Mouse (Mus musculus): ENCODE results near the gene Ing4.
A peak's percentile ranks its signal among the peaks of the same experiment; 100 is the strongest.

Gene Ing4

GRCm38 (mm10) chr6:125041047-125041446 lies 1.5 kb downstream of the Ing4 start:
- DNase-seq (ENCODE audit: low read depth), result peak; percentile 94

GRCm38 (mm10) chr6:125042081-125042480 lies 2.5 kb downstream of the Ing4 start:
- DNase-seq (ENCODE audit: low read depth), result no peak

- DNase-seq (ENCODE audit: low read depth), result peak; percentile 88
Observed at GRCm38 (mm10) chr6:125046691-125047090, 7.1 kb downstream of the Ing4 start.

GRCm38 (mm10) chr6:125049678-125050077 lies 10.1 kb downstream of the Ing4 start, which contains the start of gene Acrbp:
Gene Acrbp (plus strand): TSS chr6:125049689.
- DNase-seq (ENCODE audit: low read depth), result no peak

GRCm38 (mm10) chr6:125051237-125051636 lies 11.7 kb downstream of the Ing4 start:
- DNase-seq (ENCODE audit: low read depth), result peak; percentile 47

GRCm38 (mm10) chr6:125061493-125061892 lies 21.9 kb downstream of the Ing4 start:
- DNase-seq (ENCODE audit: low read depth), result no peak

- no peak for DNase-seq (ENCODE audit: low read depth)
Observed at GRCm38 (mm10) chr6:125062511-125062910, 23.0 kb downstream of the Ing4 start.

- no peak for DNase-seq (ENCODE audit: low read depth)
Observed at GRCm38 (mm10) chr6:125063906-125064305, 24.3 kb downstream of the Ing4 start.

GRCm38 (mm10) chr6:125065223-125065622 lies 25.7 kb downstream of the Ing4 start:
- DNase-seq (ENCODE audit: low read depth), result peak; percentile 38

GRCm38 (mm10) chr6:125067571-125067995 lies 28.0 kb downstream of the Ing4 start, which contains the start of gene Lpar5:
Gene Lpar5 (plus strand): TSS chr6:125067920.
- DNase-seq (ENCODE audit: low read depth), result no peak

GRCm38 (mm10) chr6:125071170-125071895 lies 31.8 kb downstream of the Ing4 start:
- DNase-seq (ENCODE audit: low read depth), result peak; percentile 95

- DNase-seq (ENCODE audit: low read depth), result peak; percentile 87
Observed at GRCm38 (mm10) chr6:125071896-125072279, 32.3 kb downstream of the Ing4 start.

- no peak for DNase-seq (ENCODE audit: low read depth)
Observed at GRCm38 (mm10) chr6:125073825-125074224, 34.3 kb downstream of the Ing4 start.

GRCm38 (mm10) chr6:125081394-125081793 lies 41.8 kb downstream of the Ing4 start:
- no peak for DNase-seq (ENCODE audit: low read depth)

- no peak for DNase-seq (ENCODE audit: low read depth)
Observed at GRCm38 (mm10) chr6:125081797-125082560, 42.4 kb downstream of the Ing4 start.

- no peak for DNase-seq (ENCODE audit: low read depth)
Observed at GRCm38 (mm10) chr6:125082801-125083386, 43.3 kb downstream of the Ing4 start.

GRCm38 (mm10) chr6:125084424-125084823 lies 44.9 kb downstream of the Ing4 start:
- peak; percentile 84 for DNase-seq (ENCODE audit: low read depth)

GRCm38 (mm10) chr6:125087937-125088336 lies 48.4 kb downstream of the Ing4 start:
- no peak for DNase-seq (ENCODE audit: low read depth)

- DNase-seq (ENCODE audit: low read depth), result peak; percentile 98
Observed at GRCm38 (mm10) chr6:125088561-125089321, 49.2 kb downstream of the Ing4 start.

- DNase-seq (ENCODE audit: low read depth), result peak; percentile 98
Observed at GRCm38 (mm10) chr6:125089521-125090321, 50.2 kb downstream of the Ing4 start.

Measured in 416B (cell line).